Mouse (Mus musculus) gastrocnemius, postnatal 10 days (tissue): Measurements from ENCODE around the gene Nemp1. TPM values are rescaled to one million over a fixed set of nuclear protein-coding genes. Genes with fewer than 3 reads are reported as not detected.
"Not testable (repeated sequence)": the region's sequence is repeated elsewhere in the genome, so short reads cannot be mapped to it uniquely, and the experiment has no call there.

Experiments used
- DNase-seq: peaks from one replicate; pipeline ENCODE4 v3.0.0; 2021; ENCODE audit warnings: mixed read lengths
- total RNA-seq, 2 experiments: library from RNA; stranded (reverse); gene quantifications; 2 replicates each; pipeline ENCODE4 v1.2.3; 2021

Gene Nemp1
- total RNA-seq, 2 experiments from 2014 or later: 2.8 to 5.3 TPM

GRCm38 (mm10) chr10:127643553-127644238 is 23.0 kb upstream of the Nemp1 start:
- DNase-seq: peak; percentile 73

- no peak for DNase-seq
These were observed 20.9 kb upstream of the Nemp1 start for GRCm38 (mm10) chr10:127645791-127646190.

GRCm38 (mm10) chr10:127652906-127653638 is 13.6 kb upstream of the Nemp1 start:
- DNase-seq: no peak

- no peak for DNase-seq
These were observed 11.6 kb upstream of the Nemp1 start for GRCm38 (mm10) chr10:127654970-127655579.

- not testable (repeated sequence) for DNase-seq
These were observed 9.1 kb upstream of the Nemp1 start for GRCm38 (mm10) chr10:127657617-127658016.

GRCm38 (mm10) chr10:127658076-127658475 is 8.6 kb upstream of the Nemp1 start:
- no peak for DNase-seq

- DNase-seq: no peak
These were observed 7.2 kb upstream of the Nemp1 start for GRCm38 (mm10) chr10:127659551-127659950.

- no peak for DNase-seq
These were observed 5.3 kb upstream of the Nemp1 start for GRCm38 (mm10) chr10:127661291-127661914.

- peak; percentile 56 for DNase-seq
These were observed 4.6 kb upstream of the Nemp1 start for GRCm38 (mm10) chr10:127661915-127662663.

- no peak for DNase-seq
These were observed 3.9 kb upstream of the Nemp1 start for GRCm38 (mm10) chr10:127662666-127663253.

- no peak for DNase-seq
These were observed 3.1 kb upstream of the Nemp1 start for GRCm38 (mm10) chr10:127663590-127663989.

- no peak for DNase-seq
These were observed 2.5 kb upstream of the Nemp1 start for GRCm38 (mm10) chr10:127664166-127664565.

- DNase-seq: no peak
These were observed 1.8 kb upstream of the Nemp1 start for GRCm38 (mm10) chr10:127664891-127665290.

GRCm38 (mm10) chr10:127665366-127666181 is 1.1 kb upstream of the Nemp1 start:
- no peak for DNase-seq

- peak; percentile 82 for DNase-seq
These were observed 780 bp downstream of the Nemp1 start for GRCm38 (mm10) chr10:127667269-127668092.

- DNase-seq: peak; percentile 80
These were observed 1.7 kb downstream of the Nemp1 start, which contains the start of gene Nab2 for GRCm38 (mm10) chr10:127668093-127669050. Nab2 (minus strand) TSS chr10:127668568.

- no peak for DNase-seq
These were observed 2.5 kb downstream of the Nemp1 start for GRCm38 (mm10) chr10:127669170-127669569.

- DNase-seq: no peak
These were observed 3.5 kb downstream of the Nemp1 start for GRCm38 (mm10) chr10:127670185-127670584.
